Mouse (Mus musculus): ENCODE results near the gene Gm2696. TPM values are rescaled to one million over a fixed set of nuclear protein-coding genes. Genes with fewer than 3 reads are reported as not detected.
"Not testable (repeated sequence)": the region's sequence is repeated elsewhere in the genome, so short reads cannot be mapped to it uniquely, and the experiment has no call there.

Gm2696 gene
- polyA plus RNA-seq (2015; fragmentation: Nextera tagmentation; extraction: Ambion mirVana) = not detected in 2 replicates

GRCm38 (mm10) chr10:77814382-77814781 lies at the start of gene Gm2696:
TSS of gene Gm2696 (plus strand) at chr10:77814682.
- Histone ChIP-seq H3K4me3 (no peak within 1 kb of the TSS), H3K9ac (no peak within 1 kb of the TSS), H3K4me2 (no peak within 1 kb of the TSS), H3K4me1 (no peaks in the 10 kb centered on the region), H3K27ac (no peak within 1 kb of the TSS), H3K27me3 (0 out of 2 replicates have a peak, but pooled peaks cover 3% of the 10 kb centered on the region), H3K9me3 (no peaks in the 10 kb centered on the region), H3K36me3 (no peaks in the 10 kb centered on the region)
- 49% methylated on average over 4 of the region's 4 CpGs for WGBS
- no peak for ATAC-seq (ENCODE audit: insufficient number of reproducible peaks, insufficient read depth, low FRiP score, low TSS enrichment, low read depth)

GRCm38 (mm10) chr10:77769727-77770126 lies 44.8 kb upstream of the Gm2696 start:
- WGBS = 65% methylated on average over 1 of the region's 1 CpGs
- no peak for ATAC-seq (ENCODE audit: insufficient number of reproducible peaks, insufficient read depth, low FRiP score, low TSS enrichment, low read depth)

GRCm38 (mm10) chr10:77771225-77771624 lies 43.3 kb upstream of the Gm2696 start, which contains the start of gene Gm3238:
TSS of gene Gm3238 (minus strand) at chr10:77771325.
- not testable (repeated sequence) for H3K9me3 ChIP-seq; H3K9ac ChIP-seq; ATAC-seq (ENCODE audit: insufficient number of reproducible peaks, insufficient read depth, low FRiP score, low TSS enrichment, low read depth); H3K4me2 ChIP-seq; H3K27ac ChIP-seq; H3K4me1 ChIP-seq; H3K27me3 ChIP-seq; H3K4me3 ChIP-seq; H3K36me3 ChIP-seq
- 70% methylated on average over 1 of the region's 1 CpGs for WGBS

More at GRCm38 (mm10) chr10:77769727-77770126, 44.8 kb upstream of the Gm2696 start:
- no peak overlapping the region for H3K27ac ChIP-seq
- no peak overlapping the region for H3K4me3 ChIP-seq
- no peaks in the 10 kb centered on the region for H3K27me3 ChIP-seq
- H3K9ac ChIP-seq = no peak overlapping the region
- no peaks in the 10 kb centered on the region for H3K4me1 ChIP-seq
- H3K4me2 ChIP-seq = no peak overlapping the region
- H3K9me3 ChIP-seq = no peaks in the 10 kb centered on the region
- no peaks in the 10 kb centered on the region for H3K36me3 ChIP-seq

DNA sequence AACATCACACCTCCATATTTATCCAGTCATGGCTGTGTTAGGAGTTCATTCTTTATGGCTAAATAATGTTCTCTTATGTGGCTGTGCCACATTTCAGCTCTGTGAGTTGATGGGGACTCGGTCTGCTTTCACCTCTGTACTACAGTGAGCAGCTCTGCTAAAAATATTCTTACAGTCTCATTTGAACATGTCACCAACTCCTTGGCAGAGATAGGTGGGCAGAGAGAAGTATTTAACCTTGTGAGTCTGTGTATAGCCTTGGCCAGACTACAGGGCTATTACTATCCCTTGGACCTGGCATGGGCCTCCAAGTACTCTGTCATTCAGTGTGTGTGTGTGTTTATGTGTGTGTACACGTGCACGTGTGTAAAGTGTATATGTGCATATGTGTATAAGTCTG lies 42.3 kb upstream of the Gm2696 start:
- ATAC-seq (ENCODE audit: insufficient number of reproducible peaks, insufficient read depth, low FRiP score, low TSS enrichment, low read depth); H3K4me1 ChIP-seq; H3K9ac ChIP-seq; H3K4me3 ChIP-seq; H3K4me2 ChIP-seq; H3K27ac ChIP-seq; H3K9me3 ChIP-seq; H3K27me3 ChIP-seq; H3K36me3 ChIP-seq: not testable (repeated sequence)
- WGBS = 87% methylated on average over 3 of the region's 3 CpGs

- 47% methylated on average over 1 of the region's 1 CpGs for WGBS
- H3K36me3 ChIP-seq; H3K4me1 ChIP-seq; H3K9ac ChIP-seq; H3K27me3 ChIP-seq; H3K4me2 ChIP-seq; H3K4me3 ChIP-seq; H3K9me3 ChIP-seq; H3K27ac ChIP-seq; ATAC-seq (ENCODE audit: insufficient number of reproducible peaks, insufficient read depth, low FRiP score, low TSS enrichment, low read depth): not testable (repeated sequence)
Observed at GRCm38 (mm10) chr10:77776844-77777243, 37.6 kb upstream of the Gm2696 start, which contains the start of gene Gm7138. TSS of gene Gm7138 (minus strand) at chr10:77776944.

DNA sequence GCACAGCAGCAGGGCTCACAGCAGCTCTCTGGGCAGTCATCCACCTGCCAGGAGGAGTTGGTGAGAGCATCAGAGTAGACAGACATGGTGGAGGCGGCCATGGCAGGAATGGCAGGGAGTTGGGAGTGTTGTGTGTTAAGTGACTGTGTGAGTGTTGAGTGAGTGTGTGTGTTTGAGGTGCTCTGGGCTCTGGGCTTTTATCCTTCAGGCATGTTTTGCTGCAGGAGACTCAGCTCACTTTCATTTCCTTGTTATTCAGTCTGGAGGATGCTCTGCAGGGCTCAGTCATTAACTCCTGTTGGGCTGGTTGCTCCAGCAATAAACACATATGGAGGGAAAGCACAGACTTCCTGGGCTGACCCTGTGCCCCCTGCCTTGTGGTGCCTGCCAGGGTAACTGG lies 32.0 kb upstream of the Gm2696 start, which contains the start of gene Gm3250:
Gene Gm3250 (minus strand): TSS at position 101 of the 400 bp plus-strand sequence.
- H3K4me2 ChIP-seq, H3K4me3 ChIP-seq: not testable (repeated sequence)

DNA sequence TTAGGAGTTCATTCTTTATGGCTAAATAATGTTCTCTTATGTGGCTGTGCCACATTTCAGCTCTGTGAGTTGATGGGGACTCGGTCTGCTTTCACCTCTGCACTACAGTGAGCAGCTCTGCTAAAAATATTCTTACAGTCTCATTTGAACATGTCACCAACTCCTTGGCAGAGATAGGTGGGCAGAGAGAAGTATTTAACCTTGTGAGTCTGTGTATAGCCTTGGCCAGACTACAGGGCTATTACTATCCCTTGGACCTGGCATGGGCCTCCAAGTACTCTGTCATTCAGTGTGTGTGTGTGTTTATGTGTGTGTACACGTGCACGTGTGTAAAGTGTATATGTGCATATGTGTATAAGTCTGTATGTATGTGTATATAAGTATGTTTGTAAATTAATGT lies 31.1 kb upstream of the Gm2696 start:
- not testable (repeated sequence) for H3K4me1 ChIP-seq; H3K4me3 ChIP-seq; H3K36me3 ChIP-seq; H3K27ac ChIP-seq; H3K4me2 ChIP-seq; ATAC-seq (ENCODE audit: insufficient number of reproducible peaks, insufficient read depth, low FRiP score, low TSS enrichment, low read depth); H3K9me3 ChIP-seq; H3K27me3 ChIP-seq; H3K9ac ChIP-seq
- 78% methylated on average over 3 of the region's 3 CpGs for WGBS

More for the DNA sequence above, 32.0 kb upstream of the Gm2696 start, which contains the start of gene Gm3250:
- H3K4me1 ChIP-seq; H3K9ac ChIP-seq; H3K36me3 ChIP-seq; H3K27me3 ChIP-seq; H3K9me3 ChIP-seq; H3K27ac ChIP-seq; ATAC-seq (ENCODE audit: insufficient number of reproducible peaks, insufficient read depth, low FRiP score, low TSS enrichment, low read depth): not testable (repeated sequence)
- WGBS = 60% methylated on average over 1 of the region's 1 CpGs

DNA sequence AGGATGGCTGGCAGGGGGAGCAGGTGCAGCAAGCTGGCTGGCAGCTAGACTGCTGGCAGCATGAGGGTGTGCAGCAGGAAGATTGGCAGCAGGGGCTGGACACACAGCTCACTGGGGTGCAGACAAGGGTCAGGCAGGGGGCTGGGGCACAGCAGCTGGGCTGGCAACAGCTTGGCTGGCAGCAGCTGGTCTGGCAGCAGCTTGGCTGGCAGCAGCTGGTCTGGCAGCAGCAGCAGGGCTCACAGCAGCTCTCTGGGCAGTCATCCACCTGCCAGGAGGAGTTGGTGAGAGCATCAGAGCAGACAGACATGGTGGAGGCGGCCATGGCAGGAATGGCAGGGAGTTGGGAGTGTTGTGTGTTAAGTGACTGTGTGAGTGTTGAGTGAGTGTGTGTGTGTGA lies 26.6 kb upstream of the Gm2696 start, which contains the start of gene Gm7137:
Gene Gm7137 (minus strand): TSS at position 325 of the 400 bp plus-strand sequence.
- whole genome bisulfite sequencing = 50% methylated on average over 1 of the region's 1 CpGs
- H3K27ac ChIP-seq; H3K36me3 ChIP-seq; H3K4me3 ChIP-seq; H3K4me1 ChIP-seq; H3K4me2 ChIP-seq; H3K9ac ChIP-seq; H3K27me3 ChIP-seq; H3K9me3 ChIP-seq; ATAC-seq (ENCODE audit: insufficient number of reproducible peaks, insufficient read depth, low FRiP score, low TSS enrichment, low read depth): not testable (repeated sequence)

DNA sequence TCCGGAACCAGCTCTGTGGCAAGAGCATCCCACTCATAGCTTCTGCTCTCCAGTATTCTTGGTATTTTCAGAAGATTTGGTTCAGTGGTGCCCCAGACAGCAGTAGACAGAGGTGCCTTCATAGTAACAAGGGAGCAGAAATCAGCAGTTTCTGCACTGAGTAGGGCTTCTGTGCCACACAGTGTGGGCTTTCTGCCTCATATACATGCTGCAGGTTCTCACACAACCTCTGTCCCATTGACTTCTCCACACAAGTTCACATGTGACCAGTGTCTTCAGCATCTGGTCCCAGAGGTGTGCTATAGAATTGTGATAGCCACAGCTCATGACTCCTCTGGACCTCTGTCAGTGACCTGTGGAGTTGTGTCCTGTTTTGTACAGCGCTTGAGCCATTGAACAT lies 25.9 kb upstream of the Gm2696 start:
- no peak overlapping the region for H3K27ac ChIP-seq
- H3K9ac ChIP-seq = no peak overlapping the region
- H3K9me3 ChIP-seq = no peaks in the 10 kb centered on the region
- no peaks in the 10 kb centered on the region for H3K36me3 ChIP-seq
- H3K4me2 ChIP-seq = no peak overlapping the region
- no peak overlapping the region for H3K4me3 ChIP-seq
- no peaks in the 10 kb centered on the region for H3K4me1 ChIP-seq
- no peaks in the 10 kb centered on the region for H3K27me3 ChIP-seq
- WGBS = 79% methylated on average over 2 of the region's 2 CpGs
- ATAC-seq (ENCODE audit: insufficient number of reproducible peaks, insufficient read depth, low FRiP score, low TSS enrichment, low read depth) = no peak

- no peaks in the 10 kb centered on the region for H3K27me3 ChIP-seq
- H3K9ac ChIP-seq = no peak within 1 kb of the TSS
- 45% methylated on average over 2 of the region's 2 CpGs for WGBS
- ATAC-seq (ENCODE audit: insufficient number of reproducible peaks, insufficient read depth, low FRiP score, low TSS enrichment, low read depth) = no peak
- no peak within 1 kb of the TSS for H3K4me3 ChIP-seq
- H3K27ac ChIP-seq = no peak within 1 kb of the TSS
- H3K4me1 ChIP-seq = no peaks in the 10 kb centered on the region
- H3K4me2 ChIP-seq = no peak within 1 kb of the TSS
- no peaks in the 10 kb centered on the region for H3K36me3 ChIP-seq
- H3K9me3 ChIP-seq = no peaks in the 10 kb centered on the region
Observed at GRCm38 (mm10) chr10:77794976-77795375, 19.5 kb upstream of the Gm2696 start, which contains the start of gene Gm9639. TSS of gene Gm9639 (minus strand) at chr10:77795076.

GRCm38 (mm10) chr10:77797677-77798076 lies 16.8 kb upstream of the Gm2696 start:
- Histone ChIP-seq H3K27me3 (no peaks in the 10 kb centered on the region), H3K9ac (no peak overlapping the region), H3K4me3 (no peak overlapping the region), H3K36me3 (no peaks in the 10 kb centered on the region), H3K4me1 (no peaks in the 10 kb centered on the region), H3K4me2 (no peak overlapping the region), H3K9me3 (no peaks in the 10 kb centered on the region), H3K27ac (no peak overlapping the region)
- WGBS = 13% methylated on average over 3 of the region's 3 CpGs
- no peak for ATAC-seq (ENCODE audit: insufficient number of reproducible peaks, insufficient read depth, low FRiP score, low TSS enrichment, low read depth)

- H3K9me3 ChIP-seq; ATAC-seq (ENCODE audit: insufficient number of reproducible peaks, insufficient read depth, low FRiP score, low TSS enrichment, low read depth); H3K9ac ChIP-seq; H3K36me3 ChIP-seq; H3K4me1 ChIP-seq; H3K27me3 ChIP-seq; H3K4me2 ChIP-seq; H3K4me3 ChIP-seq; H3K27ac ChIP-seq: not testable (repeated sequence)
- 30% methylated on average over 3 of the region's 3 CpGs for WGBS
Observed at GRCm38 (mm10) chr10:77798164-77798920, 16.1 kb upstream of the Gm2696 start.

Measured in embryonic facial prominence, embryonic 13.5 days (tissue).